Mouse (Mus musculus): ENCODE results near the gene Impg2. TPM values are rescaled to one million over a fixed set of nuclear protein-coding genes. Genes with fewer than 3 reads are reported as not detected.

Impg2 gene
- polyA plus RNA-seq, 1 experiment, result 0.65 TPM

- no peak overlapping the region for H3K27ac ChIP-seq (ENCODE audit: insufficient read depth, low read length)
- TF ChIP-seq POLR2A (IDR thresholded peaks at IDR 0.05; ENCODE audit: extremely low read depth, insufficient read depth, low read length) (no peak), CTCF (IDR thresholded peaks at IDR 0.05; ENCODE audit: extremely low read depth, insufficient read depth, low read length) (no peak)
Measured at GRCm38 (mm10) chr16:56232736-56233135, 28.6 kb downstream of the Impg2 start.

GRCm38 (mm10) chr16:56246031-56246430 is 41.9 kb downstream of the Impg2 start:
- TF ChIP-seq POLR2A (IDR thresholded peaks at IDR 0.05; ENCODE audit: extremely low read depth, insufficient read depth, low read length), result no peak
- no peak for TF ChIP-seq CTCF (IDR thresholded peaks at IDR 0.05; ENCODE audit: extremely low read depth, insufficient read depth, low read length)
- H3K4me3 ChIP-seq (ENCODE audit: insufficient read depth, low read length), result no peak overlapping the region
- H3K27ac ChIP-seq (ENCODE audit: insufficient read depth, low read length), result no peak overlapping the region
- H3K4me1 ChIP-seq (ENCODE audit: control insufficient read depth, insufficient read depth, low read length), result no peaks in the 10 kb centered on the region

More at GRCm38 (mm10) chr16:56232736-56233135, 28.6 kb downstream of the Impg2 start:
- H3K4me3 ChIP-seq (ENCODE audit: insufficient read depth, low read length), result no peak overlapping the region
- H3K4me1 ChIP-seq (ENCODE audit: control insufficient read depth, insufficient read depth, low read length), result no peaks in the 10 kb centered on the region

- Histone ChIP-seq H3K4me3 (ENCODE audit: insufficient read depth, low read length) (no peak overlapping the region), H3K4me1 (ENCODE audit: control insufficient read depth, insufficient read depth, low read length) (no peaks in the 10 kb centered on the region), H3K27ac (ENCODE audit: insufficient read depth, low read length) (no peak overlapping the region)
- TF ChIP-seq CTCF (IDR thresholded peaks at IDR 0.05; ENCODE audit: extremely low read depth, insufficient read depth, low read length) (no peak), POLR2A (IDR thresholded peaks at IDR 0.05; ENCODE audit: extremely low read depth, insufficient read depth, low read length) (no peak)
Measured at GRCm38 (mm10) chr16:56273917-56274316, 69.8 kb downstream of the Impg2 start.

- TF ChIP-seq CTCF (IDR thresholded peaks at IDR 0.05; ENCODE audit: extremely low read depth, insufficient read depth, low read length) (no peak), POLR2A (IDR thresholded peaks at IDR 0.05; ENCODE audit: extremely low read depth, insufficient read depth, low read length) (no peak)
Measured at GRCm38 (mm10) chr16:56279060-56279459, 74.9 kb downstream of the Impg2 start.

GRCm38 (mm10) chr16:56279752-56280151 is 75.6 kb downstream of the Impg2 start:
- no peak overlapping the region for H3K27ac ChIP-seq (ENCODE audit: insufficient read depth, low read length)
- TF ChIP-seq POLR2A (IDR thresholded peaks at IDR 0.05; ENCODE audit: extremely low read depth, insufficient read depth, low read length) (no peak), CTCF (IDR thresholded peaks at IDR 0.05; ENCODE audit: extremely low read depth, insufficient read depth, low read length) (no peak)
- no peak overlapping the region for H3K4me3 ChIP-seq (ENCODE audit: insufficient read depth, low read length)
- H3K4me1 ChIP-seq (ENCODE audit: control insufficient read depth, insufficient read depth, low read length), result no peaks in the 10 kb centered on the region

More at GRCm38 (mm10) chr16:56279060-56279459, 74.9 kb downstream of the Impg2 start:
- no peak overlapping the region for H3K27ac ChIP-seq (ENCODE audit: insufficient read depth, low read length)
- no peaks in the 10 kb centered on the region for H3K4me1 ChIP-seq (ENCODE audit: control insufficient read depth, insufficient read depth, low read length)
- no peak overlapping the region for H3K4me3 ChIP-seq (ENCODE audit: insufficient read depth, low read length)

GRCm38 (mm10) chr16:56281336-56281735 is 77.2 kb downstream of the Impg2 start:
- no peak overlapping the region for H3K27ac ChIP-seq (ENCODE audit: insufficient read depth, low read length)
- TF ChIP-seq POLR2A (IDR thresholded peaks at IDR 0.05; ENCODE audit: extremely low read depth, insufficient read depth, low read length), result no peak
- TF ChIP-seq CTCF (IDR thresholded peaks at IDR 0.05; ENCODE audit: extremely low read depth, insufficient read depth, low read length), result no peak
- no peak overlapping the region for H3K4me3 ChIP-seq (ENCODE audit: insufficient read depth, low read length)

GRCm38 (mm10) chr16:56283330-56283729 is 79.2 kb downstream of the Impg2 start:
- Histone ChIP-seq H3K4me1 (ENCODE audit: control insufficient read depth, insufficient read depth, low read length) (no peaks in the 10 kb centered on the region), H3K4me3 (ENCODE audit: insufficient read depth, low read length) (no peak overlapping the region), H3K27ac (ENCODE audit: insufficient read depth, low read length) (no peak overlapping the region)
- no peak for TF ChIP-seq POLR2A (IDR thresholded peaks at IDR 0.05; ENCODE audit: extremely low read depth, insufficient read depth, low read length)
- TF ChIP-seq CTCF (IDR thresholded peaks at IDR 0.05; ENCODE audit: extremely low read depth, insufficient read depth, low read length), result no peak

More at GRCm38 (mm10) chr16:56281336-56281735, 77.2 kb downstream of the Impg2 start:
- H3K4me1 ChIP-seq (ENCODE audit: control insufficient read depth, insufficient read depth, low read length), result no peaks in the 10 kb centered on the region

- H3K4me1 ChIP-seq (ENCODE audit: control insufficient read depth, insufficient read depth, low read length), result no peaks in the 10 kb centered on the region
- H3K4me3 ChIP-seq (ENCODE audit: insufficient read depth, low read length), result no peak overlapping the region
- no peak overlapping the region for H3K27ac ChIP-seq (ENCODE audit: insufficient read depth, low read length)
- TF ChIP-seq POLR2A (IDR thresholded peaks at IDR 0.05; ENCODE audit: extremely low read depth, insufficient read depth, low read length) (no peak), CTCF (IDR thresholded peaks at IDR 0.05; ENCODE audit: extremely low read depth, insufficient read depth, low read length) (no peak)
Measured at GRCm38 (mm10) chr16:56283873-56284272, 79.8 kb downstream of the Impg2 start.

GRCm38 (mm10) chr16:56286076-56286475 is 82.0 kb downstream of the Impg2 start:
- H3K4me1 ChIP-seq (ENCODE audit: control insufficient read depth, insufficient read depth, low read length), result no peaks in the 10 kb centered on the region
- H3K27ac ChIP-seq (ENCODE audit: insufficient read depth, low read length), result no peak overlapping the region
- TF ChIP-seq POLR2A (IDR thresholded peaks at IDR 0.05; ENCODE audit: extremely low read depth, insufficient read depth, low read length), result no peak
- TF ChIP-seq CTCF (IDR thresholded peaks at IDR 0.05; ENCODE audit: extremely low read depth, insufficient read depth, low read length), result no peak
- no peak overlapping the region for H3K4me3 ChIP-seq (ENCODE audit: insufficient read depth, low read length)

GRCm38 (mm10) chr16:56286977-56287376 is 82.9 kb downstream of the Impg2 start:
- Histone ChIP-seq H3K4me3 (ENCODE audit: insufficient read depth, low read length) (no peak overlapping the region), H3K4me1 (ENCODE audit: control insufficient read depth, insufficient read depth, low read length) (no peaks in the 10 kb centered on the region), H3K27ac (ENCODE audit: insufficient read depth, low read length) (no peak overlapping the region)
- TF ChIP-seq CTCF (IDR thresholded peaks at IDR 0.05; ENCODE audit: extremely low read depth, insufficient read depth, low read length) (no peak), POLR2A (IDR thresholded peaks at IDR 0.05; ENCODE audit: extremely low read depth, insufficient read depth, low read length) (no peak)

Measured in cortical plate, adult 2 months (tissue).